Mouse (Mus musculus): ENCODE measurements around the gene Olfr630. TPM values are rescaled to one million over a fixed set of nuclear protein-coding genes. Genes with fewer than 3 reads are reported as not detected.
"Not testable (repeated sequence)": the region's sequence is repeated elsewhere in the genome, so short reads cannot be mapped to it uniquely, and the experiment has no call there.

Olfr630 gene
- total RNA-seq (2021): not detected

- DNase-seq (ENCODE audit: extremely low spot score in 1 of 2, low spot score in 2 of 2): no peak
- intact Hi-C loops (cut with DNase I): no loop called here
Measured at GRCm38 (mm10) chr7:103757233-103757632, at the start of gene Olfr630. Gene Olfr630 (minus strand): TSS chr7:103757333.

GRCm38 (mm10) chr7:103806856-103807255 lies 49.7 kb upstream of the Olfr630 start:
- intact Hi-C loops (cut with DNase I): no loop called here
- DNase-seq (ENCODE audit: extremely low spot score in 1 of 2, low spot score in 2 of 2): no peak

GRCm38 (mm10) chr7:103792669-103793388 lies 35.7 kb upstream of the Olfr630 start:
- intact Hi-C loops (cut with DNase I): no loop called here
- DNase-seq (ENCODE audit: extremely low spot score in 1 of 2, low spot score in 2 of 2): no peak

- intact Hi-C loops (cut with DNase I): no loop called here
Measured at GRCm38 (mm10) chr7:103791721-103792120, 34.6 kb upstream of the Olfr630 start, which contains the start of gene Olfr67. Gene Olfr67 (minus strand): TSS chr7:103791821.

GRCm38 (mm10) chr7:103779598-103779997 lies 22.5 kb upstream of the Olfr630 start, which contains the start of gene Olfr68:
Gene Olfr68 (minus strand): TSS chr7:103779698.
- intact Hi-C loops (cut with DNase I): no loop called here
- DNase-seq (ENCODE audit: extremely low spot score in 1 of 2, low spot score in 2 of 2): no peak

More at GRCm38 (mm10) chr7:103791721-103792120, 34.6 kb upstream of the Olfr630 start, which contains the start of gene Olfr67:
- no peak for DNase-seq (ENCODE audit: extremely low spot score in 1 of 2, low spot score in 2 of 2)

GRCm38 (mm10) chr7:103777652-103778051 lies 20.5 kb upstream of the Olfr630 start:
- intact Hi-C loops (cut with DNase I); DNase-seq (ENCODE audit: extremely low spot score in 1 of 2, low spot score in 2 of 2): not testable (repeated sequence)

GRCm38 (mm10) chr7:103771494-103771893 lies 14.4 kb upstream of the Olfr630 start, which contains the start of gene Olfr69:
Gene Olfr69 (minus strand): TSS chr7:103771594.
- DNase-seq (ENCODE audit: extremely low spot score in 1 of 2, low spot score in 2 of 2): no peak
- intact Hi-C loops (cut with DNase I): no loop called here

GRCm38 (mm10) chr7:103767687-103768086 lies 10.6 kb upstream of the Olfr630 start:
- DNase-seq (ENCODE audit: extremely low spot score in 1 of 2, low spot score in 2 of 2); intact Hi-C loops (cut with DNase I): not testable (repeated sequence)

- intact Hi-C loops (cut with DNase I); DNase-seq (ENCODE audit: extremely low spot score in 1 of 2, low spot score in 2 of 2): not testable (repeated sequence)
Measured at GRCm38 (mm10) chr7:103762212-103762611, 5.1 kb upstream of the Olfr630 start.

GRCm38 (mm10) chr7:103744843-103745242 lies 12.3 kb downstream of the Olfr630 start, which contains the start of gene Olfr629:
Gene Olfr629 (minus strand): TSS chr7:103744943.
- intact Hi-C loops (cut with DNase I): no loop called here
- DNase-seq (ENCODE audit: extremely low spot score in 1 of 2, low spot score in 2 of 2): no peak

- no peak for DNase-seq (ENCODE audit: extremely low spot score in 1 of 2, low spot score in 2 of 2)
- intact Hi-C loops (cut with DNase I): no loop called here
Measured at GRCm38 (mm10) chr7:103730074-103730473, 27.1 kb downstream of the Olfr630 start, which contains the start of gene Olfr628. Gene Olfr628 (plus strand): TSS chr7:103730374.

- intact Hi-C loops (cut with DNase I); DNase-seq (ENCODE audit: extremely low spot score in 1 of 2, low spot score in 2 of 2): not testable (repeated sequence)
Measured at GRCm38 (mm10) chr7:103716398-103716797, 40.7 kb downstream of the Olfr630 start.

- intact Hi-C loops (cut with DNase I): no loop called here
- no peak for DNase-seq (ENCODE audit: extremely low spot score in 1 of 2, low spot score in 2 of 2)
Measured at GRCm38 (mm10) chr7:103714371-103714770, 42.8 kb downstream of the Olfr630 start, which contains the start of gene Olfr243. Gene Olfr243 (plus strand): TSS chr7:103714671.

GRCm38 (mm10) chr7:103712024-103712423 lies 45.1 kb downstream of the Olfr630 start:
- no peak for DNase-seq (ENCODE audit: extremely low spot score in 1 of 2, low spot score in 2 of 2)
- intact Hi-C loops (cut with DNase I): no loop called here

Other genes starting within 250 kb of the Olfr630 start
- gene Olfr610, start 245.2 kb downstream of the Olfr630 start, total RNA-seq (2021): not detected
- not detected for gene Olfr611, start 236.5 kb downstream of the Olfr630 start, total RNA-seq (2021)
- not detected for gene Olfr612, start 214.6 kb downstream of the Olfr630 start, total RNA-seq (2021)
- gene Olfr613, start 209.3 kb downstream of the Olfr630 start, total RNA-seq (2021): not detected
- gene Olfr615, start 201.3 kb downstream of the Olfr630 start, total RNA-seq (2021): not detected
- not detected for gene Olfr616, start 188.2 kb downstream of the Olfr630 start, total RNA-seq (2021)
- not detected for gene Olfr617, start 184.3 kb downstream of the Olfr630 start, total RNA-seq (2021)
- gene Olfr618, start 167.2 kb downstream of the Olfr630 start, total RNA-seq (2021): not detected
- gene Olfr619, start 156.8 kb downstream of the Olfr630 start, total RNA-seq (2021): not detected
- gene Olfr620, start 144.8 kb downstream of the Olfr630 start, total RNA-seq (2021): not detected
- not detected for gene Olfr622, start 114.6 kb downstream of the Olfr630 start, total RNA-seq (2021)
- gene Olfr623, start 93.6 kb downstream of the Olfr630 start, total RNA-seq (2021): not detected
- not detected for gene Olfr624, start 86.1 kb downstream of the Olfr630 start, total RNA-seq (2021)
- not detected for gene Olfr625-ps1, start 74.6 kb downstream of the Olfr630 start, total RNA-seq (2021)
- not detected for gene Olfr243, start 42.7 kb downstream of the Olfr630 start, total RNA-seq (2021)
- gene Olfr628, start 27.0 kb downstream of the Olfr630 start, total RNA-seq (2021): not detected
- gene Olfr629, start 12.4 kb downstream of the Olfr630 start, total RNA-seq (2021): not detected
- not detected for gene Olfr69, start 14.3 kb upstream of the Olfr630 start, total RNA-seq (2021)
- not detected for gene Olfr68, start 22.4 kb upstream of the Olfr630 start, total RNA-seq (2021)
- gene Olfr67, start 34.5 kb upstream of the Olfr630 start, total RNA-seq (2021): not detected
- gene Hbb-bt, start 56.7 kb upstream of the Olfr630 start, total RNA-seq (2021): 100 to 1,000 TPM in 1 of 2 experiments, 10 to 100 TPM in 1; 58.1 to 118 TPM
- 100 to 1,000 TPM; 487 to 924 TPM for gene Hbb-bs, start 70.8 kb upstream of the Olfr630 start, total RNA-seq (2021)
- not detected for gene Hbb-bh2, start 83.2 kb upstream of the Olfr630 start, total RNA-seq (2021)
- not detected for gene Hbb-bh1, start 85.8 kb upstream of the Olfr630 start, total RNA-seq (2021)
- gene Hbb-y, start 95.9 kb upstream of the Olfr630 start, total RNA-seq (2021): not detected
- not detected for gene Olfr66, start 128.9 kb upstream of the Olfr630 start, total RNA-seq (2021)
- gene Olfr64, start 137.2 kb upstream of the Olfr630 start, total RNA-seq (2021): not detected
- under 1 TPM in 1 of 2 experiments, not detected in 1; 0.19 TPM for gene Olfr65, start 146.2 kb upstream of the Olfr630 start, total RNA-seq (2021)
- gene Olfr631, start 171.5 kb upstream of the Olfr630 start, total RNA-seq (2021): not detected
- under 1 TPM in 1 of 2 experiments, not detected in 1; 0.26 TPM for gene Olfr632, start 177.0 kb upstream of the Olfr630 start, total RNA-seq (2021)
- not detected for gene Olfr633, start 187.1 kb upstream of the Olfr630 start, total RNA-seq (2021)
- under 1 TPM; 0.04 to 0.06 TPM for gene Olfr635, start 213.8 kb upstream of the Olfr630 start, total RNA-seq (2021)
- not detected for gene Olfr638, start 241.4 kb upstream of the Olfr630 start, total RNA-seq (2021)